Mouse (Mus musculus) bone marrow macrophage, adult 2 months (primary cell): ENCODE data around the gene Slc9b1.

ENCODE experiments used
- CTCF ChIP-seq: IDR thresholded peaks from 2 replicates; pipeline ENCODE4 v1.5.1; 2012; ENCODE audit warnings: low read depth, mild to moderate bottlenecking, low read length, moderate library complexity
- POLR2A ChIP-seq: IDR thresholded peaks from 2 replicates; pipeline ENCODE4 v1.6.1; 2012; ENCODE audit warnings: mild to moderate bottlenecking, low read depth, low read length, borderline replicate concordance

DNA sequence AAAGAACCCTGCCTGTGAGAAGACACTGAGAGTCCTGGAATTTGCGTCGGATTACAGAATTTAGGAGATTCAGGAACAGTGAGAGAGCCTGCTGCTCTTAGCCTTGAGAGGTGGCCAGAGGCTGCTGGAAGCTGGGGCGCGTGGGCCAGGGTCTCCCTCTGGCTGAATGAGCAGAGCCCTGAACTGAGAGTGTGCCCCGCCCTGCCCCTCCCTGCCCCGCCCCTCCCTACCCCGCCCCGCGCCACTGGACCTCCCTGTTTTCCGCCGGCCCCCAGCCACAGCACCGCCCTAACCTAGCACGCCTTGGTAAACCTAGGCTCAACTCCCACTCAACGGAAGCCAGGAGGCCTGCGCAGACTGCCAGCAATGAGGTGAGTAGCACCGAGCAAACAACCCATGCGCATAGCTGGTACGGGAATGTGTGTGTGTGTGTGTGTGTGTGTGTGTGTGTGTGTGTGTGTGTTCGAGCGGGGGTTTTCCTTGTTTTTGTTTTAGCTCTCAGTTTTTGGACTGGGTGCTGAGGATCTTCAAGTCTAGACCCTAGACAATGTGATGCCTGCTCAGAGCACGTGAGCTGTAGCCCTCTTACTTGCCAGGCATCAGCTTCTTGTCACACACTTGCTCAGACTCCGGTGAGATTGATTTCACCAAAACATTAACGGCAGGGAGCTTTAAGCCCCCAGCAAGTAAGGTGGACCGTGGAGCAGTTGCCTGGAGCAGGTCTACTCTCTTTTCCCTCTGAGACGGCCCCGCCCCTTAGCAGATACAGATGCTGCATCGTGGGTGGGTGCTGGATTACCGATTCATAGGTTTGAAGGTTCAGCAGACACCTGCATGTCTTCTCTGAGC lies 40.2 kb upstream of the Slc9b1 start, which contains the start of gene Slc9b2:
- TF ChIP-seq POLR2A (no peak), CTCF (no peak)
